Mouse (Mus musculus): Measurements from ENCODE around the gene Zcchc4.

- no peak for TF ChIP-seq CTCF (IDR thresholded peaks at IDR 0.05; ENCODE audit: borderline replicate concordance, insufficient read depth, low read depth, low read length)
- TF ChIP-seq POLR2A (IDR thresholded peaks at IDR 0.05; ENCODE audit: borderline replicate concordance, insufficient read depth, low read length): no peak
Observed at GRCm38 (mm10) chr5:52866361-52867155, 91.3 kb downstream of the Zcchc4 start.

Data from cerebellum, adult 2 months (tissue).